In the genomic region with DNA sequence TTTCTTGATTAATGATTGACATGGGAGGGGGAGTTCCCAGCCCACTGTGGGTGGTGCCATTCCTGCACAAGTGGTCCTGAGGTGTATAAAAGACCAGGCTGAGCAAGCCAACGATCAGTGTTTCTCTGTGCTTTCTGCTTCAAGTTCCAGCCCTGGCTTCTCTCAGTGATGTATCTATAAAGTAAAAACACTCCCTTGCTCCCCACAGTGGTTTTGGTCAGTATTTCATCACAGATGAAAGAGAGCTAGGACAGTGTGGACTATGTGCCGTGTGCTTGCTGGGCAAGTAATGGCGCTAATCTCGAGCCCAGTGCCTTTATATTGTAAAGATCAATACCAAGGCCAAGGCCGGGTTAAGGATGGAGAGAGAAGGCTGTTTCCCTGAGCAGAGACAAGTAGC, we compare ENCODE assay signal across 17 mouse cellular contexts. TPM values are rescaled to one million over a fixed set of nuclear protein-coding genes. Genes with fewer than 3 reads are reported as not detected.
DNase-seq lines count a peak whose midpoint lies in the region; ATAC-seq and TF ChIP-seq lines count a peak whose summit lies in the region.
"Had no signal": no experiment of that assay in that cellular context is flagged by ENCODE, and none has a peak within 500 bp of the region (broad histone marks: within the 10 kb centered on the region; RNA-seq: fewer than 3 reads in every experiment).

No protein-coding gene starts in this region.

- H3K9me3 ChIP-seq in embryonic facial prominence, embryonic 11.5 days (replicated peaks; ENCODE audit: control insufficient read depth, low read length): no peaks in the 10 kb centered on the region
- no peaks in the 10 kb centered on the region for H3K9me3 ChIP-seq in embryonic facial prominence, embryonic 10.5 days
- no peaks in the 10 kb centered on the region for H3K9me3 ChIP-seq in kidney, embryonic 14.5 days (ENCODE audit: control insufficient read depth, low read length)
- no peaks in the 10 kb centered on the region for H3K9me3 ChIP-seq in lung, postnatal 0 days (ENCODE audit: low read length)
- no peaks in the 10 kb centered on the region for H3K9me3 ChIP-seq in liver, postnatal 0 days (ENCODE audit: low read length)
- H3K9me3 ChIP-seq: forebrain, embryonic 15.5 days; limb, embryonic 12.5 days; midbrain, embryonic 13.5 days had no signal

- no peak overlapping the region for H3K9ac ChIP-seq in embryonic facial prominence, embryonic 11.5 days (replicated peaks; ENCODE audit: low read length)
- no peak overlapping the region for H3K9ac ChIP-seq in kidney, embryonic 14.5 days (ENCODE audit: low read depth, low read length)
- no peak overlapping the region for H3K9ac ChIP-seq in lung, postnatal 0 days (replicated peaks; ENCODE audit: low read depth)
- no peak overlapping the region for H3K9ac ChIP-seq in liver, postnatal 0 days (replicated peaks)
- H3K9ac ChIP-seq: forebrain, embryonic 15.5 days; limb, embryonic 12.5 days; midbrain, embryonic 13.5 days had no signal

- WGBS in embryonic facial prominence, embryonic 11.5 days: 84% methylated on average over 5 of the region's 5 CpGs
- WGBS in embryonic facial prominence, embryonic 10.5 days: 85% methylated on average over 5 of the region's 5 CpGs
- WGBS in kidney, embryonic 14.5 days: 82% methylated on average over 5 of the region's 5 CpGs
- WGBS in lung, postnatal 0 days: 80% methylated on average over 5 of the region's 5 CpGs
- WGBS in liver, postnatal 0 days (ENCODE audit: insufficient replicate concordance): 53% methylated on average over 5 of the region's 5 CpGs

- no peak for DNase-seq in embryonic facial prominence, embryonic 11.5 days (ENCODE audit: low spot score)
- no peak for DNase-seq in embryonic facial prominence, embryonic 10.5 days (ENCODE audit: low spot score)
- DNase-seq in kidney, postnatal 36 days: no peak
- peak; percentile 21 for DNase-seq in lung, postnatal 0 days (ENCODE audit: low spot score)
- DNase-seq in lung, postnatal 25 days (ENCODE audit: low spot score): no peak
- no peak for DNase-seq in liver, postnatal 0 days
- no peak for DNase-seq in cerebellum, postnatal 36 days
- DNase-seq: cerebellum, adult 9-11 months; gastrocnemius, adult 2 months; heart, adult 11 months; kidney, adult 18-20 months; lung, adult 2 months had no signal

- H3K4me3 ChIP-seq in embryonic facial prominence, embryonic 11.5 days (ENCODE audit: low read depth, low read length): no peak overlapping the region
- no peak overlapping the region for H3K4me3 ChIP-seq in embryonic facial prominence, embryonic 10.5 days
- H3K4me3 ChIP-seq in kidney, embryonic 14.5 days (ENCODE audit: low read length): no peak overlapping the region
- no peak overlapping the region for H3K4me3 ChIP-seq in lung, postnatal 0 days (ENCODE audit: low read depth, low read length)
- H3K4me3 ChIP-seq in liver, postnatal 0 days (ENCODE audit: low read depth, low read length): no peak overlapping the region
- H3K4me3 ChIP-seq: erythroblast, embryonic 14.5 days; forebrain, embryonic 15.5 days; gastrocnemius, adult 2 months; limb, embryonic 12.5 days; midbrain, embryonic 13.5 days had no signal

- H3K4me2 ChIP-seq in embryonic facial prominence, embryonic 11.5 days (ENCODE audit: low read depth, low read length): no peak overlapping the region
- no peak overlapping the region for H3K4me2 ChIP-seq in kidney, embryonic 14.5 days (replicated peaks; ENCODE audit: low read depth, low read length)
- H3K4me2 ChIP-seq in lung, postnatal 0 days (replicated peaks; ENCODE audit: low read depth, low read length): no peak overlapping the region
- no peak overlapping the region for H3K4me2 ChIP-seq in liver, postnatal 0 days (ENCODE audit: low read depth, low read length)
- H3K4me2 ChIP-seq: forebrain, embryonic 15.5 days; limb, embryonic 12.5 days; midbrain, embryonic 13.5 days had no signal

- 0 out of 2 replicates have a peak, but pooled peaks have one; percentile 37 for ATAC-seq in embryonic facial prominence, embryonic 11.5 days (replicated peaks; ENCODE audit: insufficient number of reproducible peaks, low FRiP score, low TSS enrichment, low read depth)
- peak; percentile 15; the same call in 1 of the 2 replicates for ATAC-seq in kidney, embryonic 14.5 days (ENCODE audit: low FRiP score, low TSS enrichment)
- no peak for ATAC-seq in lung, postnatal 0 days
- ATAC-seq in liver, postnatal 0 days: peak; percentile 44; the same call in 1 of the 2 replicates

- TF ChIP-seq EP300 in lung, postnatal 0 days (IDR thresholded peaks at IDR 0.05): no peak
- TF ChIP-seq EP300 in liver, postnatal 0 days (IDR thresholded peaks at IDR 0.05; ENCODE audit: low read depth): no peak

- H3K27ac ChIP-seq in embryonic facial prominence, embryonic 11.5 days (replicated peaks; ENCODE audit: low read depth, low read length): no peak overlapping the region
- H3K27ac ChIP-seq in embryonic facial prominence, embryonic 10.5 days (replicated peaks): no peak overlapping the region
- no peak overlapping the region for H3K27ac ChIP-seq in kidney, embryonic 14.5 days (ENCODE audit: low read depth, low read length)
- H3K27ac ChIP-seq in lung, postnatal 0 days (ENCODE audit: low read length): no peak overlapping the region
- no peak overlapping the region for H3K27ac ChIP-seq in liver, postnatal 0 days (ENCODE audit: low read depth)
- H3K27ac ChIP-seq: forebrain, embryonic 15.5 days; gastrocnemius, adult 2 months; limb, embryonic 12.5 days; midbrain, embryonic 13.5 days had no signal

- peak; percentile 42 for TF ChIP-seq CTCF in lung, postnatal 0 days (IDR thresholded peaks at IDR 0.05)
- TF ChIP-seq CTCF in liver, postnatal 0 days (IDR thresholded peaks at IDR 0.05; ENCODE audit: low read depth): peak; percentile 21; the same call in 1 of the 2 replicates

- no peaks in the 10 kb centered on the region for H3K27me3 ChIP-seq in embryonic facial prominence, embryonic 11.5 days (ENCODE audit: control insufficient read depth, insufficient read depth, low read length)
- H3K27me3 ChIP-seq in embryonic facial prominence, embryonic 10.5 days (replicated peaks; ENCODE audit: low read depth, poor library complexity, severe bottlenecking): no peaks in the 10 kb centered on the region
- no peaks in the 10 kb centered on the region for H3K27me3 ChIP-seq in kidney, embryonic 14.5 days (ENCODE audit: control insufficient read depth, insufficient read depth, low read length)
- no peaks in the 10 kb centered on the region for H3K27me3 ChIP-seq in lung, postnatal 0 days (replicated peaks; ENCODE audit: insufficient read depth, low read length)
- no peaks in the 10 kb centered on the region for H3K27me3 ChIP-seq in liver, postnatal 0 days (ENCODE audit: insufficient read depth, low read length)
- H3K27me3 ChIP-seq: forebrain, embryonic 15.5 days; limb, embryonic 12.5 days; midbrain, embryonic 13.5 days had no signal

- H3K4me1 ChIP-seq in embryonic facial prominence, embryonic 11.5 days (ENCODE audit: control insufficient read depth, insufficient read depth, low read length): no peaks in the 10 kb centered on the region
- peaks cover 10% of the 10 kb centered on the region for H3K4me1 ChIP-seq in embryonic facial prominence, embryonic 10.5 days
- H3K4me1 ChIP-seq in kidney, embryonic 14.5 days (ENCODE audit: control insufficient read depth, insufficient read depth, low read length): no peaks in the 10 kb centered on the region
- no peaks in the 10 kb centered on the region for H3K4me1 ChIP-seq in lung, postnatal 0 days (ENCODE audit: insufficient read depth, low read depth, low read length)
- H3K4me1 ChIP-seq in liver, postnatal 0 days (ENCODE audit: insufficient read depth): no peaks in the 10 kb centered on the region
- H3K4me1 ChIP-seq: forebrain, embryonic 15.5 days; midbrain, embryonic 13.5 days had no signal

- no peaks in the 10 kb centered on the region for H3K36me3 ChIP-seq in embryonic facial prominence, embryonic 11.5 days (replicated peaks; ENCODE audit: control insufficient read depth, insufficient read depth, low read depth, low read length)
- H3K36me3 ChIP-seq in embryonic facial prominence, embryonic 10.5 days (replicated peaks): peaks cover 2% of the 10 kb centered on the region
- H3K36me3 ChIP-seq in kidney, embryonic 14.5 days (ENCODE audit: control insufficient read depth, insufficient read depth, low read length): no peaks in the 10 kb centered on the region
- H3K36me3 ChIP-seq in lung, postnatal 0 days (ENCODE audit: insufficient read depth, low read length): no peaks in the 10 kb centered on the region
- peaks cover 19% of the 10 kb centered on the region; the same call in 1 of the 2 replicates for H3K36me3 ChIP-seq in liver, postnatal 0 days (replicated peaks; ENCODE audit: insufficient read depth, low read length)
- H3K36me3 ChIP-seq: forebrain, embryonic 15.5 days; midbrain, embryonic 13.5 days had no signal

RNA-seq across cellular contexts. Expression of gene Rps17, which starts 23.3 kb away (rescaled TPM):
- polyA plus RNA-seq in embryonic facial prominence, embryonic 11.5 days (2014; fragmentation: Nextera tagmentation; extraction: Ambion mirVana): 1,234 and 1,235 TPM in 2 replicates
- polyA plus RNA-seq in embryonic facial prominence, embryonic 10.5 days (2016; fragmentation: Nextera tagmentation; extraction: Ambion mirVana): 1,210 and 1,245 TPM in 2 replicates
- 1,503 and 2,103 TPM in 2 replicates for polyA plus RNA-seq in kidney, embryonic 14.5 days (2014; fragmentation: Nextera tagmentation; extraction: Ambion mirVana)
- 860 and 899 TPM in 2 replicates for polyA plus RNA-seq in lung, postnatal 0 days (2015; fragmentation: Nextera tagmentation; extraction: Ambion mirVana)
- polyA plus RNA-seq in liver, postnatal 0 days (2015; fragmentation: Nextera tagmentation; extraction: Ambion mirVana): 684 and 710 TPM in 2 replicates
